Mouse (Mus musculus): ENCODE data around the gene Ropn1l. TPM values are rescaled to one million over a fixed set of nuclear protein-coding genes. Genes with fewer than 3 reads are reported as not detected.
A peak's percentile ranks its signal among the peaks of the same experiment; 100 is the strongest.

The Ropn1l gene
- polyA plus RNA-seq, 1 experiment from 2014 or later = 1.4 TPM

DNA sequence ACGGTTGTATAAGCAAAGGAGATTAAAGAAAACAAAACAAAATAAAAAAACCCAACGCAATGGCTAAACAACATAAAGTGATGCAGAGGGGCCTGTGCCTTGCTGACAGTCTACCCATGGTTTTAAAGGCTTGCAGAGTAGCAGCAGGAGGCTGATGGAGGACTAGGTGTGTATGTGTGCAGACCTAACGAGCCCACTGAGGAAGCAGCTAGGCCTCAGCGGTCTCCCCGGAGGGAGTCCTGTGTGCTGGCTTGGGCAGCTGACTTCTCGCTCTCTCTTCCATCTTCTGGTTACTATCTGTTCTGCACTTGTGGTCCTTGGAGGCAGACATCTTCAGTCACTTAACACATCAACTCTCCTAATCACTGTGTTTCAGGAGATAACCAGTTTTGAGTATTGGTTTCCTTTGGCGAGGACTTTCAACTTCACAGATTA is 1.3 kb upstream of the Ropn1l start:
- WGBS = 80% methylated on average over 7 of the region's 7 CpGs
- no peak for ATAC-seq (ENCODE audit: low FRiP score, low TSS enrichment)

DNA sequence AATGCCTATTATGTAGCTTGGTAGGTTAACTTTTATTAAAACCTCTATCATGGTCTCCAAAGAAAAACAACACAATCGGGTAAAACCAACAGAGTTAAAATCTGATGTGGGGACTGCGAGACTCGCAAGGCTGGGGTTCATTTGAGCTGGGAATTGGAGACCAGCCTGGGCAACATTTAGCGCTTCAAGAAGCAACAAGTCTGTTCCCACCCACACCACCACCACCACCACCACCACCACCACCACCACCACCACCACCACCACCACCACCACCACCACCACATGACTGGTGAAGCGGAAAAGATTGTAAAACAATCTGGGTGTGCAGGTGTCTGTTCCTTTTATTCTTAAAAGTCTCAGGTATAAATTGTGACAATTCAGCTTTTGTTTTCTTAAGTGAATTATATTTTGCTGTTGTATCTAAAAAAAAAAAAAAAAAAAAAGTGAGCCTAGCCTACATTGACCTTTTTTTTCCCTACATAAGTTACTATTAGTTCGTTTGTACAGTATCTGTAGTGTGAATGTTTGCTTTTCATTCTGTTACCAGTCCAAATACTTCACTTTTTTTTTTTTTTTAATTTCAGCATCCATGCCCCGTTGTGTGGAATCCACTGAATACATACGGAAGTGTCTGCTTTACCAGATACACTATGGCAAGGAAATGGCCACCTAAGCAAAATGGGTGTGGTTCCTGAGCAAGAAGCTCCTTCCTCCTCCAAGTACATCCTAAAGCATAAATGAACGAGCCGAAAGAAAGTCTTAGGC is 741 bp upstream of the Ropn1l start:
- Histone ChIP-seq H3K27ac (replicated peaks; ENCODE audit: low read depth, low read length) (peak overlapping the region; percentile 78), H3K27me3 (ENCODE audit: control insufficient read depth, insufficient read depth, low read length) (no peaks in the 10 kb centered on the region), H3K4me3 (replicated peaks; ENCODE audit: low read depth, low read length) (peak overlapping the region; percentile 62), H3K9ac (replicated peaks; ENCODE audit: low read length) (peak overlapping the region; percentile 72), H3K4me1 (ENCODE audit: control insufficient read depth, insufficient read depth, low read length) (0 out of 2 replicates have a peak, but pooled peaks cover 2% of the 10 kb centered on the region), H3K9me3 (ENCODE audit: control insufficient read depth, low read length) (no peaks in the 10 kb centered on the region), H3K4me2 (ENCODE audit: low read length) (peak overlapping the region; percentile 75), H3K36me3 (ENCODE audit: control insufficient read depth, insufficient read depth, low read length) (peaks cover 22% of the 10 kb centered on the region)
- WGBS = 52% methylated on average over 10 of the region's 10 CpGs
- ATAC-seq (ENCODE audit: low FRiP score, low TSS enrichment) (no peak), DNase-seq (no peak)

More for the DNA sequence above, 1.3 kb upstream of the Ropn1l start:
- Histone ChIP-seq H3K27ac (replicated peaks; ENCODE audit: low read depth, low read length) (no peak overlapping the region), H3K4me1 (ENCODE audit: control insufficient read depth, insufficient read depth, low read length) (0 out of 2 replicates have a peak, but pooled peaks cover 2% of the 10 kb centered on the region), H3K4me3 (replicated peaks; ENCODE audit: low read depth, low read length) (no peak overlapping the region), H3K36me3 (ENCODE audit: control insufficient read depth, insufficient read depth, low read length) (peaks cover 28% of the 10 kb centered on the region), H3K4me2 (ENCODE audit: low read length) (no peak overlapping the region), H3K27me3 (ENCODE audit: control insufficient read depth, insufficient read depth, low read length) (no peaks in the 10 kb centered on the region), H3K9ac (replicated peaks; ENCODE audit: low read length) (no peak overlapping the region), H3K9me3 (ENCODE audit: control insufficient read depth, low read length) (no peaks in the 10 kb centered on the region)
- DNase-seq = no peak

DNA sequence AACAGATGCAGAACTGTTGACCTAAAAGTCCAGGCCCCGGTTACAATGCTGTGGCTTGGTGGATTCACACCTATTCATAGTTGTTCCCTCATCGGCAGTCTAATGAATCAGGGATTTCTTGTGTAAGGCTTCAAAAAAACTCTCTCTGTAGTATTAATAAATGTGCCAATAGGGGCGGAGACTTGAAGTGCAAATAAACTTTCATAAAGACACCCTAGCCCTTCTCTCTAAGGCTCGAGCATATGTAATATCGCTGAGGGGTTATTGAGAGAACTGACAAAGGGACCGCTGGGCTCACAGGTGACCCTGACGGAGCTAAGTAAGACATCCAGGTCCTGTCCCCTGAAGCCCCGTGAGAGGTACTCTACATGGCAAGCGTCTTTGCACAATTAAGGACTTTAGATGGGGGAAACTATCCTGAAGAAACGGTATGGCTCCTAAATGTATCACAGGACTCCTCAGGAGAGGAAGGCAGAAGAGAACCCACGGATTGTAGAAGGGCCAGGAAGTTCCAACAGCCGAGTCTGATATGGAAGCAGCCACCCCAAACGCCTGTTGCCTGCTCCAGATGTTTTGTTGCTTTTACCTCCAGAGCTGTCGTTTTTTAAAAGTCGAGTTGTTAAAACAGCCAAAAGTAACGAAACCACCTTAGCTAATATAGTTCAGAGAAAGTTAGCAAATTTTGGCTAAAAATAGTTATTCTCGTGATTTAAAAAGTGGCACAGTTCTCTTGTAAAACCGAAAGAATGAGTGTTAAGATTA is 1.0 kb downstream of the Ropn1l start:
- Histone ChIP-seq H3K36me3 (ENCODE audit: control insufficient read depth, insufficient read depth, low read length) (peaks cover 6% of the 10 kb centered on the region), H3K27me3 (ENCODE audit: control insufficient read depth, insufficient read depth, low read length) (no peaks in the 10 kb centered on the region), H3K27ac (replicated peaks; ENCODE audit: low read depth, low read length) (no peak overlapping the region), H3K9me3 (ENCODE audit: control insufficient read depth, low read length) (no peaks in the 10 kb centered on the region), H3K4me2 (ENCODE audit: low read length) (peak overlapping the region; percentile 75), H3K4me1 (ENCODE audit: control insufficient read depth, insufficient read depth, low read length) (0 out of 2 replicates have a peak, but pooled peaks cover 2% of the 10 kb centered on the region), H3K9ac (replicated peaks; ENCODE audit: low read length) (peak overlapping the region; percentile 72; the same call in 1 of the 2 replicates), H3K4me3 (replicated peaks; ENCODE audit: low read depth, low read length) (peak overlapping the region; percentile 62)
- no peak for ATAC-seq (ENCODE audit: low FRiP score, low TSS enrichment)
- peak; percentile 23 for DNase-seq
- 53% methylated on average over 18 of the region's 18 CpGs for WGBS

DNA sequence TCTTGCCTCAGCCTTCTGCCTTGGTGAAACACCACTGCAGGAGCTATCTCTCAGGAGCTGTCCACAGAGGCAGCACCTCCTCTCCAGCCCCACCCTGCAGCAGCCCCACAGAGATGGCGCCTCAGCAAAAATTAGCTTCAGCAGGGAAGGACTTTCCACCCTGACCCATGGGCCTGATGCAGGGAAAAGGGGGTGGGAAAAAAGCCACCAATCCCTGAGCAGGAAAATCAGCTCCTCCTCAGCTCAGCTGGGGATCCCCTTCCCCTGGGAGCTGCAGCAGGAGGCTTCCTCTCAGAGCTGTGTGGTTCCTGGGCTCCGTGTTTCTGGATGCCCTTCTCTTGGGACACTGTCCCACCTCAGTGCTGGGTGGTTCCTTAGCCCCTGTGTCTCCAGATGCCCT is 3.8 kb downstream of the Ropn1l start:
- ATAC-seq (ENCODE audit: low FRiP score, low TSS enrichment) = no peak
- Histone ChIP-seq H3K27ac (replicated peaks; ENCODE audit: low read depth, low read length) (no peak overlapping the region), H3K36me3 (ENCODE audit: control insufficient read depth, insufficient read depth, low read length) (no peaks in the 10 kb centered on the region), H3K27me3 (ENCODE audit: control insufficient read depth, insufficient read depth, low read length) (no peaks in the 10 kb centered on the region), H3K4me3 (replicated peaks; ENCODE audit: low read depth, low read length) (no peak overlapping the region), H3K4me2 (ENCODE audit: low read length) (no peak overlapping the region), H3K4me1 (ENCODE audit: control insufficient read depth, insufficient read depth, low read length) (0 out of 2 replicates have a peak, but pooled peaks cover 2% of the 10 kb centered on the region), H3K9ac (replicated peaks; ENCODE audit: low read length) (no peak overlapping the region), H3K9me3 (ENCODE audit: control insufficient read depth, low read length) (no peaks in the 10 kb centered on the region)
- 25% methylated on average over 2 of the region's 2 CpGs for WGBS
- no peak for DNase-seq

DNA sequence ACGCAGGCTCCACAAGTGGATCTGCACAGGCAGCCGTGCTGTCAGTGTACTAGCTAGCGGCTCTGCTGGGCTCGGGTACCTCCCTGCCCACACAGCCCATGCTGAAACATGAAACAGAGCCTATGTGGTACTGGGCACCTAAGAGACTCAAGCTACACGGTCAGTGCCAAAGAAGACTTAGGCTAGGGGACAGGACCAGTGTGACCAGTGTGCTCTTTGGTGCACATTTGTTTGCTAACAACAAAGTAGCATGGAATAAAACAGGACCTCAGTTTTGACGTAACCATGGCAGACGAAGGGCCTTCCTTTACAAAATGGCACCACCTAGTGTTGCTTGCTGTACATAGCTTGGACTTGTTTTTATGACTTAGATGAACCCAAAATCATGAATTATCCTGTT is 6.4 kb downstream of the Ropn1l start:
- Histone ChIP-seq H3K9ac (replicated peaks; ENCODE audit: low read length) (no peak overlapping the region), H3K27me3 (ENCODE audit: control insufficient read depth, insufficient read depth, low read length) (no peaks in the 10 kb centered on the region), H3K27ac (replicated peaks; ENCODE audit: low read depth, low read length) (no peak overlapping the region), H3K4me3 (replicated peaks; ENCODE audit: low read depth, low read length) (no peak overlapping the region), H3K4me1 (ENCODE audit: control insufficient read depth, insufficient read depth, low read length) (no peaks in the 10 kb centered on the region), H3K9me3 (ENCODE audit: control insufficient read depth, low read length) (no peaks in the 10 kb centered on the region), H3K4me2 (ENCODE audit: low read length) (no peak overlapping the region; the same call in 1 of the 2 replicates), H3K36me3 (ENCODE audit: control insufficient read depth, insufficient read depth, low read length) (no peaks in the 10 kb centered on the region)
- ATAC-seq (ENCODE audit: low FRiP score, low TSS enrichment) (peak; percentile 42; the same call in 1 of the 2 replicates), DNase-seq (peak; percentile 87)
- WGBS = 50% methylated on average over 7 of the region's 7 CpGs

DNA sequence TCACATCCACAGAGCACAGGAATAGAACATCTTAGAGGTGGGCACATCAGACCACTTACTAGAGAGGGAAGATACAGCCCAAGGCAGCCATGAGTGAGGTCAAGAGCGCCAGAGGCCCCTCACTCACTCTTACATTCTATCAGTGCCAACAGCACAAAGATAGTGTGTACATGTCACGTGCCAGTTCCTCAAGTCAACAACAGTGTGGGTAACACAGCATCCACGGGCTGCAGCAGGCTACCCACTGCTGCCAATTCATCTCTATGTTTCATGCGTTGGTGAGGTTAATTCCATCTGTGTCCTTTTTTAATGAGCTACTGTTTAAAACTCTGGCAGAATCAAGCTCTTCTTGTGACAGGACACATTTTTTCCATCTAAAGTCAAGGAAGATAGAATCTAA is 10.8 kb downstream of the Ropn1l start:
- ATAC-seq (ENCODE audit: low FRiP score, low TSS enrichment) = no peak

DNA sequence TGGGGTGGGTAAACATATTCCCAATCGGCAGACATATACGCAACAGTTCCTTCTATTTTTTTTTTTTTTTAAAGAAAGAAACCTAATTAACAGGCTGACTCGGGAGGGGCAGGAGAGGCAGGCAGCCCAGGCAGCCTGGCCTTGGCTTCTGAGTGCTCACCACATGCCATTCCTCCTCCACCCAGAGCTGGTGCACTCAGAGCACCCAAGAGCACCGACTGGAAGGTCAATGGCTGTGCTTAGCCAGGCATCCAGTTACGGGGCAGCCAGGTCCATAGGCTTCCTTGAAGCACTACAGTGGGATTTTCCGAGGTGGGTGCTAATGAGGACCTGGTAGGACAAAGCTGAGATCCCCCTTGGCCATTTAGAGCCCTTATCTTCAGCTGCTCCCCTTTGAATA is 11.5 kb downstream of the Ropn1l start:
- no peak overlapping the region for H3K27ac ChIP-seq (replicated peaks; ENCODE audit: low read depth, low read length)
- H3K27me3 ChIP-seq (ENCODE audit: control insufficient read depth, insufficient read depth, low read length) = no peaks in the 10 kb centered on the region
- no peak overlapping the region for H3K9ac ChIP-seq (replicated peaks; ENCODE audit: low read length)
- no peak overlapping the region for H3K4me2 ChIP-seq (ENCODE audit: low read length)
- H3K36me3 ChIP-seq (ENCODE audit: control insufficient read depth, insufficient read depth, low read length) = no peaks in the 10 kb centered on the region
- WGBS = 82% methylated on average over 6 of the region's 6 CpGs
- H3K4me1 ChIP-seq (ENCODE audit: control insufficient read depth, insufficient read depth, low read length) = no peaks in the 10 kb centered on the region
- no peaks in the 10 kb centered on the region for H3K9me3 ChIP-seq (ENCODE audit: control insufficient read depth, low read length)
- ATAC-seq (ENCODE audit: low FRiP score, low TSS enrichment) (no peak), DNase-seq (no peak)
- no peak overlapping the region for H3K4me3 ChIP-seq (replicated peaks; ENCODE audit: low read depth, low read length)

More for the DNA sequence above, 10.8 kb downstream of the Ropn1l start:
- Histone ChIP-seq H3K9me3 (ENCODE audit: control insufficient read depth, low read length) (no peaks in the 10 kb centered on the region), H3K4me1 (ENCODE audit: control insufficient read depth, insufficient read depth, low read length) (no peaks in the 10 kb centered on the region), H3K27ac (replicated peaks; ENCODE audit: low read depth, low read length) (no peak overlapping the region), H3K9ac (replicated peaks; ENCODE audit: low read length) (no peak overlapping the region), H3K27me3 (ENCODE audit: control insufficient read depth, insufficient read depth, low read length) (no peaks in the 10 kb centered on the region), H3K36me3 (ENCODE audit: control insufficient read depth, insufficient read depth, low read length) (no peaks in the 10 kb centered on the region), H3K4me3 (replicated peaks; ENCODE audit: low read depth, low read length) (no peak overlapping the region), H3K4me2 (ENCODE audit: low read length) (no peak overlapping the region)
- DNase-seq = no peak
- WGBS = 88% methylated on average over 4 of the region's 4 CpGs

DNA sequence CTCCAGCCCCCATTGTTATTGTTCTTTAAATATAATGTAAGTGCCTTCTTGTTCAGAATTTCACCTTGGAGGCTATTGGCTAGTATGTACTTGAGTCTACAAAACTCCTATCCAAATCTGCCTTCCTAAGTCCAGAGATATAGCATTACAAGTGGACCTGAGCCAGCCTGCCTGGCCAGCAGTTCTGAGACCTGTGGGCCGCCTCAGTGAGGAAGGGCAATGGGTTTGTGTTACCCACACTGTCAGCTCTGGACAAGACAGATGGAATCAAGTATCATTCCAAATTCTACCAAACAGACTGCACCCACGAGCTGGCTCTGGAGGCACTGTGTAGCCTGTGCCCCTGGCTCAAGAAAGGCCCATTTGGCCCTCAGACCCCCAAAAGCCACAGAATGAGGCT is 16.7 kb downstream of the Ropn1l start:
- Histone ChIP-seq H3K4me2 (ENCODE audit: low read length) (no peak overlapping the region), H3K36me3 (ENCODE audit: control insufficient read depth, insufficient read depth, low read length) (no peaks in the 10 kb centered on the region), H3K27ac (replicated peaks; ENCODE audit: low read depth, low read length) (no peak overlapping the region), H3K27me3 (ENCODE audit: control insufficient read depth, insufficient read depth, low read length) (no peaks in the 10 kb centered on the region), H3K4me1 (ENCODE audit: control insufficient read depth, insufficient read depth, low read length) (no peaks in the 10 kb centered on the region), H3K9me3 (ENCODE audit: control insufficient read depth, low read length) (no peaks in the 10 kb centered on the region), H3K9ac (replicated peaks; ENCODE audit: low read length) (no peak overlapping the region), H3K4me3 (replicated peaks; ENCODE audit: low read depth, low read length) (no peak overlapping the region)
- no peak for DNase-seq
- WGBS = 86% methylated on average over 2 of the region's 2 CpGs
- no peak for ATAC-seq (ENCODE audit: low FRiP score, low TSS enrichment)
